Mouse (Mus musculus) adrenal gland, adult 10 weeks (tissue): ENCODE data around the gene Ccdc9b. TPM values are rescaled to one million over a fixed set of nuclear protein-coding genes. Genes with fewer than 3 reads are reported as not detected.

Experiments used
- polyA plus RNA-seq: library from polyadenylated mRNA; stranded (reverse); fragments of 350-450 nt; fragmentation: Illumina TruSeq; extraction: RNeasy Lipid Tissue Mini Kit (QIAGEN cat#74804); gene quantifications from one replicate; pipeline ENCODE4 v1.2.3, GENCODE M21; 2014; ENCODE audit warnings: low read depth, low replicate concordance

Gene Ccdc9b
- 2.0 TPM for polyA plus RNA-seq

GRCm38 (mm10) chr2:118761906-118762783 lies at the start of gene Ccdc9b:
Gene Ccdc9b (minus strand): TSS chr2:118762661.

GRCm38 (mm10) chr2:118779504-118780480 lies 17.3 kb upstream of the Ccdc9b start, which contains the start of gene Disp2:
Gene Disp2 (plus strand): TSS chr2:118779719.

DNA sequence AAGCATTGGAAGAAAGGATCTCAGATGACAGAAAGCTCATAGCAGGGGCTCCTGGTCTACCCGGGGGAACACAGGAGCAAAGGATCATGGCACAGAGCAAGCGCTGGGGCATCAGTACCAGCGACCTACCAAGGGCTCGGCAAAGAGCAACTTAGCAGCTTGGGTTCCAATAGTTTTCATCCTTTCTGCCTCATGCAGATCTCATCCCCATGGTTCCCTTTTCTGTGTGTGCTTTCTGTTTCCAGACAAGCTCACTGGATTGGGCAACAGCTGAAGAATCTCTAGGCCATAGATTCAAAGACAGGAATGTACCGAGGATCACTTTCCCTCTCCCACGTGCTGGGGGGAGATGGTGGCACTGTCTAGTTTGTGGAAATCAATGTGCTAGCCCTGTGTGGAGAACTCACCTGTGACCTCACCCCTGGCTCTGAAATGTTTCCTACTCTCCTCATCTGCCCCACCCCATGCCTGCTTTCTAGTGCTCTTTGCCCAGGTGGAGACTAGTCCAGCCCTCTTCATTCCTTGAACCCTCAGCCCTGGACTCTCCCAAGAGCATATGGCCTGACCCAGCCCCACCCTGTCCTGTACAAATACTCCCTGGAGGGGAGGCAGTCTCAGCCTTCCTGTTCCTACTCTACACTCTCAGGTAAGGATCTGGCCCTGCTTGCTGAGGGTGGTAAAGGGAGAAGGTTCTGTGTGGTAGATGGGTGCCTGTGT lies 9.9 kb upstream of the Ccdc9b start, which contains the start of gene Phgr1:
Phgr1 (plus strand) TSS at position 612 of the 717 bp plus-strand sequence.

DNA sequence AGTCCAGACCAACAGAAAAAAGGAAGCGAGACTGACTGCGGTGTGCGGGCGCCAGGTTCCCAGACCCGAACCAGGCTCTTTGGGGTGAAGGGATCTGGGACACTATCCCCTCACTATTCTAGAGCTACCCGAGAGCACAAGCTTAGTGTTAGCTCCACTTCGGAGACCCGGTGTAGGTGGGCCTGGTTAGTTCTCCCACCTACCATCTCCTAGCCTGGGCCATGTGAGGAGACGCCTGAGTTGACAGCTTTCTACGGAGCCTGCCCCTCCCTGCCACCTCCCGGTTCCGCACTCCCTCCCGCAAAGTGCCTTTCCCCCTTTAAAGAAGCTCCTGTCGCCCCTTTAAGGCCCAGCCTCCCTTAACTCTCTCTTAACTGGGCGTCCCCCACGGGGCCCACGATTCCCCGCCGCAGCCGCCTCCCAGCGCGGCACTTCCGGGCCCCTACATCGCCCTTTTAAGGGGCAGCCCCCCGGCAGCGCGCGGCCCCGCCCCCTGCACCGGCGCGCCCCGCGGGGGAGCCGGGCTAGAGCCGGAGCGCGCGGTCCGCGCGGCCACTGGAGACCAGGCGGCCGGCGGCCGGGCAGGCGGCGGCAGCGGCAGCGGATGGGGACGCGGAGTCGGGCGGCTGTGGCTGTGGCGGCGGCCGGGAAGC lies 17.1 kb downstream of the Ccdc9b start, which contains the start of gene Inafm2:
Inafm2 (plus strand) TSS at position 527 of the 653 bp plus-strand sequence.

DNA sequence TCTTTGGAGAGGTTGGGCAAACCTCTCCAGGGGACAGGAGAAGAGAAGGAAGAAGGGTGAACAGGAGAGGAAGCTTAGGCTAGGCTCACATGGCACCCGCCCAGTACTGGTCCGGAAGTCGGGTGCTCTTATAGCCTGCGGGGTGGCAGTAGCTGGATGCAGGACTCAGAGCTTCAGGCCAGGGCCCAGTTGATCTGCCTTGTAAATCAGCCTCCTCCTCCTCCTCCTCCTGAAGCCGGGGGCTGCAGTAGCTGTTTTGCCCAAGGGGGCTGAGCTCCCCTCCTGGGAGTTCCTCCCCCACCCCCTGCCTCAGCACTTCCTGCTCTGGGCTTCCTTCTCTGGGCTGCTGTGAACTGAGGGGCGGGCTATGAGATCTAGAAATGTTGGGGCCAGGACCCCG lies 34.1 kb downstream of the Ccdc9b start, which contains the start of gene Plcb2:
Plcb2 (minus strand) TSS at position 102 of the 400 bp plus-strand sequence.

Other genes with a start within 250 kb of the Ccdc9b start
- 3.0 TPM for gene Bmf, start 213.0 kb downstream of the Ccdc9b start, polyA plus RNA-seq
- gene Bub1b, start 164.4 kb downstream of the Ccdc9b start, polyA plus RNA-seq: 3.8 TPM
- 2.3 TPM for gene Pak6, start 99.4 kb downstream of the Ccdc9b start, polyA plus RNA-seq
- gene Ankrd63, start 58.7 kb downstream of the Ccdc9b start, polyA plus RNA-seq: 0.12 TPM
- gene Plcb2, start 34.2 kb downstream of the Ccdc9b start, polyA plus RNA-seq: 0.64 TPM
- gene Inafm2, start 16.9 kb downstream of the Ccdc9b start, polyA plus RNA-seq: 35.5 TPM
- not detected for gene Phgr1, start 10.1 kb upstream of the Ccdc9b start, polyA plus RNA-seq
- 11.0 TPM for gene Disp2, start 17.1 kb upstream of the Ccdc9b start, polyA plus RNA-seq
- gene Knstrn, start 51.3 kb upstream of the Ccdc9b start, polyA plus RNA-seq: 2.3 TPM
- gene Ivd, start 99.3 kb upstream of the Ccdc9b start, polyA plus RNA-seq: 81.6 TPM
- 7.1 TPM for gene Bahd1, start 137.7 kb upstream of the Ccdc9b start, polyA plus RNA-seq
- gene Chst14, start 163.8 kb upstream of the Ccdc9b start, polyA plus RNA-seq: 3.5 TPM